Mouse (Mus musculus): Measurements from ENCODE around the gene Ift122. TPM values are rescaled to one million over a fixed set of nuclear protein-coding genes. Genes with fewer than 3 reads are reported as not detected.

Ift122 gene
- polyA plus RNA-seq, 1 experiment from 2014 or later: 16.9 TPM

DNA sequence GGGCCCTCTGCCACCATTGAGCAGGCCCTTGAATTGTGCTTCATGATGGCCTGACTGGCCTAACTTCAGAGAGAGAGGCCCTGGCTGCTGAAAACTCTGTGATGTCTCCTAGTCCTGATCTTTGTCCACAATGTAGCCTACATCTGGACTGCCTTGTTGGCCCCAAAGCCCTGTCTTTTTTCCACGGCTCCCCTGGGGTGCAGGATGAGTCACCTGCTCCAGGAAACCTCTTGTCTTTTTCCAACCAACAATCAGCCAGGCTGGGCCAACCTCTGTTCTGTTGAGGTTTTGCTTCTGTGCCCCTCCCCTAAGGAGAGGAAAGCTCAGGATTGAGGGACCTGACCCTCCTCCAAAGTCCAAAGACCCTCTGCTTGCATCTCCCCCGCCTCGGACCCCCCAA is 108.5 kb downstream of the Ift122 start:
- Histone ChIP-seq H3K4me1 (ENCODE audit: control insufficient read depth, insufficient read depth, low read length) (peaks cover 7% of the 10 kb centered on the region; the same call in 1 of the 2 replicates), H3K36me3 (ENCODE audit: control insufficient read depth, insufficient read depth, low read length) (no peaks in the 10 kb centered on the region), H3K27ac (ENCODE audit: low read depth, low read length) (no peak overlapping the region), H3K4me3 (ENCODE audit: low read depth, low read length) (no peak overlapping the region), H3K4me2 (ENCODE audit: low read length) (no peak overlapping the region), H3K9ac (ENCODE audit: low read length) (no peak overlapping the region), H3K27me3 (replicated peaks; ENCODE audit: control insufficient read depth, insufficient read depth, low read length) (no peaks in the 10 kb centered on the region), H3K9me3 (replicated peaks; ENCODE audit: control insufficient read depth, low read length) (no peaks in the 10 kb centered on the region)
- no peak for DNase-seq (ENCODE audit: low spot score)
- WGBS: 78% methylated on average over 3 of the region's 3 CpGs
- no peak for ATAC-seq

- H3K27me3 ChIP-seq (replicated peaks; ENCODE audit: control insufficient read depth, insufficient read depth, low read length): no peaks in the 10 kb centered on the region
- ATAC-seq (no peak), DNase-seq (ENCODE audit: low spot score) (no peak)
- no peaks in the 10 kb centered on the region; the same call in 1 of the 2 replicates for H3K4me1 ChIP-seq (ENCODE audit: control insufficient read depth, insufficient read depth, low read length)
- 37% methylated on average over 23 of the region's 23 CpGs for whole genome bisulfite sequencing
- no peak overlapping the region for H3K27ac ChIP-seq (ENCODE audit: low read depth, low read length)
- no peak overlapping the region for H3K4me2 ChIP-seq (ENCODE audit: low read length)
- no peaks in the 10 kb centered on the region for H3K36me3 ChIP-seq (ENCODE audit: control insufficient read depth, insufficient read depth, low read length)
- H3K4me3 ChIP-seq (ENCODE audit: low read depth, low read length): no peak overlapping the region
- H3K9me3 ChIP-seq (replicated peaks; ENCODE audit: control insufficient read depth, low read length): no peaks in the 10 kb centered on the region
- H3K9ac ChIP-seq (ENCODE audit: low read length): no peak overlapping the region
Observed at GRCm38 (mm10) chr6:115962439-115963085, 109.3 kb downstream of the Ift122 start.

- Histone ChIP-seq H3K4me3 (ENCODE audit: low read depth, low read length) (no peak overlapping the region), H3K27ac (ENCODE audit: low read depth, low read length) (no peak overlapping the region), H3K9ac (ENCODE audit: low read length) (no peak overlapping the region), H3K36me3 (ENCODE audit: control insufficient read depth, insufficient read depth, low read length) (no peaks in the 10 kb centered on the region), H3K9me3 (replicated peaks; ENCODE audit: control insufficient read depth, low read length) (no peaks in the 10 kb centered on the region), H3K4me2 (ENCODE audit: low read length) (no peak overlapping the region), H3K27me3 (replicated peaks; ENCODE audit: control insufficient read depth, insufficient read depth, low read length) (no peaks in the 10 kb centered on the region), H3K4me1 (ENCODE audit: control insufficient read depth, insufficient read depth, low read length) (no peaks in the 10 kb centered on the region)
- DNase-seq (ENCODE audit: low spot score) (no peak), ATAC-seq (no peak)
- WGBS: 76% methylated on average over 9 of the region's 9 CpGs
Observed at GRCm38 (mm10) chr6:115963656-115964055, 110.4 kb downstream of the Ift122 start.

- no peaks in the 10 kb centered on the region for H3K36me3 ChIP-seq (ENCODE audit: control insufficient read depth, insufficient read depth, low read length)
- no peak overlapping the region for H3K9ac ChIP-seq (ENCODE audit: low read length)
- H3K4me1 ChIP-seq (ENCODE audit: control insufficient read depth, insufficient read depth, low read length): peaks cover under 1% of the 10 kb centered on the region; the same call in 1 of the 2 replicates
- WGBS: 93% methylated on average over 19 of the region's 19 CpGs
- no peak overlapping the region for H3K4me3 ChIP-seq (ENCODE audit: low read depth, low read length)
- no peaks in the 10 kb centered on the region for H3K27me3 ChIP-seq (replicated peaks; ENCODE audit: control insufficient read depth, insufficient read depth, low read length)
- no peak for DNase-seq (ENCODE audit: low spot score)
- H3K27ac ChIP-seq (ENCODE audit: low read depth, low read length): no peak overlapping the region
- no peaks in the 10 kb centered on the region for H3K9me3 ChIP-seq (replicated peaks; ENCODE audit: control insufficient read depth, low read length)
- no peak for ATAC-seq
- H3K4me2 ChIP-seq (ENCODE audit: low read length): no peak overlapping the region
Observed at GRCm38 (mm10) chr6:115966227-115966966, 113.1 kb downstream of the Ift122 start.

DNA sequence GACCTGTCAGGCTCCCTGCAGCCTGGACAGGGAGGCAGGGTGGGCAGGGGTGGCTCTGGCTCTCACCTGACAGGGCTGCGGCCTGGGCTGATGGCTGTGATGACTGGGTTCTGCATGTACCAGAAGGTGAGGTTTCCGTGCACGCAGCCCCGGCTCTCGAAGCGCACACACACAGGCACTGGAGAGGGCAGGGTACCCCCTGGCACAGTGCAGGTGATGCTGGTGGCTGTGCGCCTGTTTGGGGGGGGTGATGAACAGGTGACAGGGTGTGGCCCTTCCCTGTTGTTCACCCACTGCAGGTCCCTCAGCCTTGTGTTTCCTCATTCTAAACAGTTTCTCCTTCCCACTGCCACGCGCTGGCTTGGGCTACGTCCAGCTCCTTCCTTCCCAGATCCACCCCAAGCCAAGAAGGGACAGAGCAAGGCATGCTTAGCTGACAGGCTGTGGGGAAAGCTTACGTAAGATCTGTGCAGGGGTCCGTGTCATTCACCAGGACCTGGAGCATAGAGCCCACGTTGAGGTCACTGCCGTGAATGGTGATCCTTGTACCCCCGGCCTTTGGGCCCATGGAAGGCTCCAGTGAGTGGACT is 114.1 kb downstream of the Ift122 start:
- no peaks in the 10 kb centered on the region for H3K9me3 ChIP-seq (replicated peaks; ENCODE audit: control insufficient read depth, low read length)
- WGBS: 92% methylated on average over 15 of the region's 15 CpGs
- no peak for DNase-seq (ENCODE audit: low spot score)
- peaks cover 9% of the 10 kb centered on the region for H3K4me1 ChIP-seq (ENCODE audit: control insufficient read depth, insufficient read depth, low read length)
- no peak overlapping the region for H3K4me2 ChIP-seq (ENCODE audit: low read length)
- no peak overlapping the region for H3K27ac ChIP-seq (ENCODE audit: low read depth, low read length)
- no peak overlapping the region for H3K9ac ChIP-seq (ENCODE audit: low read length)
- no peak for ATAC-seq
- H3K27me3 ChIP-seq (replicated peaks; ENCODE audit: control insufficient read depth, insufficient read depth, low read length): no peaks in the 10 kb centered on the region
- H3K36me3 ChIP-seq (ENCODE audit: control insufficient read depth, insufficient read depth, low read length): no peaks in the 10 kb centered on the region
- no peak overlapping the region for H3K4me3 ChIP-seq (ENCODE audit: low read depth, low read length)

GRCm38 (mm10) chr6:115968086-115968485 is 114.8 kb downstream of the Ift122 start:
- ATAC-seq (no peak), DNase-seq (ENCODE audit: low spot score) (no peak)
- Histone ChIP-seq H3K4me1 (ENCODE audit: control insufficient read depth, insufficient read depth, low read length) (peaks cover 9% of the 10 kb centered on the region), H3K9me3 (replicated peaks; ENCODE audit: control insufficient read depth, low read length) (no peaks in the 10 kb centered on the region), H3K9ac (ENCODE audit: low read length) (no peak overlapping the region), H3K27ac (ENCODE audit: low read depth, low read length) (no peak overlapping the region), H3K36me3 (ENCODE audit: control insufficient read depth, insufficient read depth, low read length) (no peaks in the 10 kb centered on the region), H3K4me2 (ENCODE audit: low read length) (no peak overlapping the region), H3K4me3 (ENCODE audit: low read depth, low read length) (no peak overlapping the region), H3K27me3 (replicated peaks; ENCODE audit: control insufficient read depth, insufficient read depth, low read length) (no peaks in the 10 kb centered on the region)
- WGBS: 82% methylated on average over 5 of the region's 5 CpGs

- ATAC-seq (no peak), DNase-seq (ENCODE audit: low spot score) (no peak)
- WGBS: 76% methylated on average over 6 of the region's 6 CpGs
- H3K9ac ChIP-seq (ENCODE audit: low read length): no peak overlapping the region
- no peaks in the 10 kb centered on the region for H3K27me3 ChIP-seq (replicated peaks; ENCODE audit: control insufficient read depth, insufficient read depth, low read length)
- H3K4me3 ChIP-seq (ENCODE audit: low read depth, low read length): no peak overlapping the region
- H3K4me1 ChIP-seq (ENCODE audit: control insufficient read depth, insufficient read depth, low read length): peaks cover 9% of the 10 kb centered on the region
- H3K36me3 ChIP-seq (ENCODE audit: control insufficient read depth, insufficient read depth, low read length): no peaks in the 10 kb centered on the region
- no peak overlapping the region for H3K4me2 ChIP-seq (ENCODE audit: low read length)
- H3K27ac ChIP-seq (ENCODE audit: low read depth, low read length): no peak overlapping the region
- H3K9me3 ChIP-seq (replicated peaks; ENCODE audit: control insufficient read depth, low read length): no peaks in the 10 kb centered on the region
Observed at GRCm38 (mm10) chr6:115968700-115969099, 115.4 kb downstream of the Ift122 start.

DNA sequence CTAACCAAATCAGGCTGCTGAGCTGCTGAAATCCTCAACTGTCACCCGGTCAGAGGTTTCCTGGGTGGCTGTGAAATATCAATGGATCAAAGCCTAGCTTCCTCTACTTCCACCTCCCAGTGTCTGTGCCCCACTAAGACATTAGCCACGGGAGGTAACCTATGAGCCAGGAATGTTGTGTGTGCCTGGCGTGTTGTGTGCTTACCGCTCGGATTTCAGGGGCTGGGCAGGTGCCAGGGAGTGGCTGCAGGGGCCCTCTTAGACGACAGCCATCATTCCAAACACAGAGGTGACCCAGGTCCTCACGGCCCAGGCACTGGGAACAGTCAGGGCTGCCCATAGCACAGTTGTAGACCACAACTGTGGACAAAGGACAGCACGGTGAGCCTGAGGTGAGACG is 115.8 kb downstream of the Ift122 start:
- ATAC-seq (no peak), DNase-seq (ENCODE audit: low spot score) (no peak)
- 64% methylated on average over 9 of the region's 9 CpGs for WGBS
- no peak overlapping the region for H3K9ac ChIP-seq (ENCODE audit: low read length)
- no peaks in the 10 kb centered on the region for H3K27me3 ChIP-seq (replicated peaks; ENCODE audit: control insufficient read depth, insufficient read depth, low read length)
- H3K4me3 ChIP-seq (ENCODE audit: low read depth, low read length): no peak overlapping the region
- no peaks in the 10 kb centered on the region for H3K36me3 ChIP-seq (ENCODE audit: control insufficient read depth, insufficient read depth, low read length)
- H3K9me3 ChIP-seq (replicated peaks; ENCODE audit: control insufficient read depth, low read length): no peaks in the 10 kb centered on the region
- peaks cover 11% of the 10 kb centered on the region for H3K4me1 ChIP-seq (ENCODE audit: control insufficient read depth, insufficient read depth, low read length)
- H3K27ac ChIP-seq (ENCODE audit: low read depth, low read length): no peak overlapping the region
- H3K4me2 ChIP-seq (ENCODE audit: low read length): no peak overlapping the region

GRCm38 (mm10) chr6:115969952-115970351 is 116.7 kb downstream of the Ift122 start:
- H3K4me1 ChIP-seq (ENCODE audit: control insufficient read depth, insufficient read depth, low read length): peaks cover 14% of the 10 kb centered on the region
- no peaks in the 10 kb centered on the region for H3K36me3 ChIP-seq (ENCODE audit: control insufficient read depth, insufficient read depth, low read length)
- H3K9ac ChIP-seq (ENCODE audit: low read length): no peak overlapping the region
- H3K9me3 ChIP-seq (replicated peaks; ENCODE audit: control insufficient read depth, low read length): no peaks in the 10 kb centered on the region
- no peak overlapping the region for H3K4me3 ChIP-seq (ENCODE audit: low read depth, low read length)
- H3K4me2 ChIP-seq (ENCODE audit: low read length): no peak overlapping the region
- H3K27me3 ChIP-seq (replicated peaks; ENCODE audit: control insufficient read depth, insufficient read depth, low read length): no peaks in the 10 kb centered on the region
- DNase-seq (ENCODE audit: low spot score) (no peak), ATAC-seq (no peak)
- 59% methylated on average over 4 of the region's 6 CpGs for WGBS
- H3K27ac ChIP-seq (ENCODE audit: low read depth, low read length): no peak overlapping the region

All from forebrain, embryonic 14.5 days (tissue).